Mouse (Mus musculus): ENCODE measurements around the gene Capn6. TPM values are rescaled to one million over a fixed set of nuclear protein-coding genes. Genes with fewer than 3 reads are reported as not detected.

Capn6 gene
- polyA plus RNA-seq, 1 experiment from 2014 or later, result 2.1 TPM

Small RNAs within 50 kb of the gene (microRNA-seq; reads per million reads assigned to microRNA genes)
- gene Gm47298, result not detected

Other genes starting within 250 kb of the Capn6 start
- gene Dcx, start 105.9 kb upstream of the Capn6 start, polyA plus RNA-seq (2014; fragmentation: Nextera tagmentation; extraction: Ambion mirVana), result 233 and 299 TPM in 2 replicates

All from forebrain, embryonic 14.5 days (tissue).